Mouse (Mus musculus) T-cell, adult 2 months (primary cell): ENCODE measurements around the gene Slc13a2.

Experiments used
- DNase-seq: peaks from one replicate; pipeline ENCODE4 v3.0.0; 2022; ENCODE audit warnings: low spot score

The Slc13a2 gene

DNA sequence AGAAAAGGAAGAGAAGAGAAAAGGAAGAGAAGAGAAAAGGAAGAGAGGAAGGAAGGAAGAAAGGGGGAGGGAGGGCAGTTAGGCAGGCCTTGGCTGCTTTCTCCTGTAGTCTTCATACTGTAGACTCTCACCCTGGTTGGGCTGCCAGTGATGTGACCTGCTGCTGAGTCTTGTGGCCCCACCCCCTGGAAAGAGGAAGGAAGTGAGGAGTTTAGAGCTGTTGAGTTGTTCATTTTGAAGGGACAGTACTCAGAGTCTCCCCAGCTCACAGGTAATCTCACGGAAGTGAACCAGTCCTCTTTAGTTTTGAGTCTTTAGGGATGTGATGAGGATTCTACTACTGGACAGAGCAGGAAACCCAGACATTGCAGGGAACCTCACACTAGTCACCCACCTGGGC, 68.9 kb downstream of the Slc13a2 start:
- no peak for DNase-seq

DNA sequence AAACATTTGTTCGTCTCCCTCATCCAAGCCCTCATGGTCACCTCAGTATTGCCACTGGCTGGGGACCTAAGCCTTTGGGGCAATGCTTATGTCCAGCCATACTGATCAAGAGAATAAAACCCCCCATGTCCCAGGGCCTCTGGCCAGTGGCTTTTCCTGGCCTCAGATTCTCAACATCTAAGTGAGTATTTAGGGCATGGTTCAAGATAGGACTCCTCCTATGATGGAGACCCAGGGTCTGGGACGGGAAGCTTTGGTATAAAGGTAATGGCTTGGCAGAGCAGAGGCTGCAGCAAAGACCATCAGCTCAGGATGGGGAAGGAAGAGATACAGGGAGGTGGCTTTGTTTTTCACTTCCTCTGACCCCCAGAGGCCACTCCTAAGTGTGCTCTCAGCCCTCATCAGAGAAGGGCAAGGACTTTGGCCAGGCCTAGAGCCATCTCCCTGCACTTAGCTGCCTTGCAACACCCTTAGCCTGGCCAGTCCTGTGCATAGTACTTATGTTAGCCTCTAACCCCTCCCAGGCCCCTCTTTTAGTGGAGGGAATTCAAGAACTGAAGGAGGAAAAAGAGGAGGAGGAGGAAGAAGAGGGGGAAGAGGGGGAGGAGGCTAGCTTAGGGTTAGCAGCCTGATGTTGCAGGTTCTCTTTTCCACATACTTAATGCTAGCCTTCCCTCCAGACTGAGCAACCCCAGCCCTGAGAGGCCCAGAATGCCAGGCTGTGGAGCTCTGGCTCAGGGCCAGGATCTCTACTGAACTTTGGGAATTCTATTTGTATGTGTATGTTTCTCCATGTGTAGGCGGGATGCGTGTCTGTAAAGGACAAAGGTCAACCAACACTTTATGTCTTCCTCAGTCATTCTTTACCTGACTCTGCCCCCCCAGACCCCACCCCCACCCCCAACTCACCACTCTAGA, 72.3 kb downstream of the Slc13a2 start:
- no peak for DNase-seq

DNA sequence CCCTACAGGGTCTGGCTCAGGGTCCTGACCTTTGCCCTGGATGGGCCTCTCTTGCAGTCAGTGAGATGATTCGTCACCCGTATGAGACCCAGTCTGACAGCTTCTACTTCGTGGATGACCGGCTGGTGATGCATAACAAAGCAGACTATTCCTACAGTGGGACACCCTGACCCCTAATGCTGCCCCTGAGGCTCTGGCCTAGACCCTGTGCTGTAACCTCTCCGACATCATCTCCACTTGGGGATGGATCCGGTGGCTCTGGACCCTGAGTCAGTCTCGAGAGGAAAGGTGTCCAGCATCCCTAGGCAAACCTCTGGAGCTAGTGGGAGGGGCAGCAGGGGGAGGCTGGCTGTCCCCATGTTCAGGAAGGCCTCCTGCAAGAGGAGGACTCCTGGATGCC, 73.5 kb downstream of the Slc13a2 start:
- no peak for DNase-seq

DNA sequence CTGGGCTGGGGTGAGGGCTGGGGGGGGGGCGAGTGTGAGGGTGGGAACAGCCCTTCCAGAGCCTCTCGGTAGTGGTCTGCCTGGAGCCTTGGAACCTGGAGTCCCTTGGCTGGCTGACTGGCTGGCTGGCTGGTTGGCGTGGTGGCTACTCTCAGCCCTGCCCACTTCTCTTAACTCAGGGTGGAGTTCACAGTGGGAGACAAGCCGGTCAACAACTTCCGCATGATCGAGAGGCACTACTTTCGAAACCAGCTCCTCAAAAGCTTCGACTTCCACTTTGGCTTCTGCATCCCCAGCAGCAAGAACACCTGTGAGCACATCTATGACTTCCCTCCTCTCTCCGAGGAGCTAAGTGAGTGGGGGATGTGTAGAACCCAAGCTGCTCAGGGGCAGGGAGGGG, 74.1 kb downstream of the Slc13a2 start:
- DNase-seq: no peak
